Mouse (Mus musculus) heart, postnatal 0 days (tissue): ENCODE data around the gene Tlcd2.

Source experiments
- CTCF ChIP-seq: IDR thresholded peaks from 2 replicates; pipeline ENCODE4 v1.5.1; 2016; ENCODE audit warnings: antibody characterized with exemption, control low read depth, low read depth
- EP300 ChIP-seq: IDR thresholded peaks from 2 replicates; pipeline ENCODE4 v1.6.1; 2016; ENCODE audit warnings: antibody characterized with exemption, low read depth

GRCm38 (mm10) chr11:75443711-75444110 is 17.8 kb upstream of the Tlcd2 start:
- no peak for TF ChIP-seq CTCF
- TF ChIP-seq EP300 = no peak
